Mouse (Mus musculus): Measurements from ENCODE around the gene Trappc3. TPM values are rescaled to one million over a fixed set of nuclear protein-coding genes. Genes with fewer than 3 reads are reported as not detected.
A peak's percentile ranks its signal among the peaks of the same experiment; 100 is the strongest.

Gene Trappc3
- total RNA-seq, 2 experiments from 2014 or later, result 73.1 to 74.8 TPM

GRCm38 (mm10) chr4:126278961-126279360 lies 16.8 kb downstream of the Trappc3 start:
- no peak for DNase-seq

- DNase-seq, result no peak
These were observed 19.6 kb downstream of the Trappc3 start for GRCm38 (mm10) chr4:126281706-126282105.

GRCm38 (mm10) chr4:126283582-126283981 lies 21.5 kb downstream of the Trappc3 start:
- no peak for DNase-seq

GRCm38 (mm10) chr4:126286492-126286891 lies 24.4 kb downstream of the Trappc3 start, which contains the start of gene Col8a2:
Gene Col8a2 (plus strand): TSS chr4:126286793.
- DNase-seq, result peak; percentile 51

- no peak for DNase-seq
These were observed 25.3 kb downstream of the Trappc3 start for GRCm38 (mm10) chr4:126287302-126287995.

- DNase-seq, result no peak
These were observed 26.1 kb downstream of the Trappc3 start for GRCm38 (mm10) chr4:126288085-126288666.

GRCm38 (mm10) chr4:126290314-126290713 lies 28.2 kb downstream of the Trappc3 start:
- DNase-seq, result no peak

- no peak for DNase-seq
These were observed 29.1 kb downstream of the Trappc3 start for GRCm38 (mm10) chr4:126291196-126291595.

GRCm38 (mm10) chr4:126295152-126295551 lies 33.0 kb downstream of the Trappc3 start:
- no peak for DNase-seq

GRCm38 (mm10) chr4:126295937-126296336 lies 33.8 kb downstream of the Trappc3 start:
- DNase-seq, result no peak

GRCm38 (mm10) chr4:126296617-126297101 lies 34.5 kb downstream of the Trappc3 start:
- DNase-seq, result peak; percentile 86

GRCm38 (mm10) chr4:126300916-126301583 lies 38.9 kb downstream of the Trappc3 start:
- peak; percentile 29 for DNase-seq

GRCm38 (mm10) chr4:126301584-126302309 lies 39.6 kb downstream of the Trappc3 start:
- no peak for DNase-seq

GRCm38 (mm10) chr4:126303877-126304276 lies 41.8 kb downstream of the Trappc3 start:
- DNase-seq, result no peak

- DNase-seq, result no peak
These were observed 43.3 kb downstream of the Trappc3 start for GRCm38 (mm10) chr4:126305428-126305827.

GRCm38 (mm10) chr4:126306058-126306457 lies 43.9 kb downstream of the Trappc3 start:
- DNase-seq, result no peak

- DNase-seq, result no peak
These were observed 44.7 kb downstream of the Trappc3 start for GRCm38 (mm10) chr4:126306827-126307226.

- DNase-seq, result no peak
These were observed 47.2 kb downstream of the Trappc3 start for GRCm38 (mm10) chr4:126309211-126309921.

GRCm38 (mm10) chr4:126309922-126310309 lies 47.8 kb downstream of the Trappc3 start:
- DNase-seq, result peak; percentile 92

- no peak for DNase-seq
These were observed 48.2 kb downstream of the Trappc3 start for GRCm38 (mm10) chr4:126310344-126310743.

GRCm38 (mm10) chr4:126311566-126312200 lies 49.6 kb downstream of the Trappc3 start:
- DNase-seq, result no peak

All from adrenal gland, postnatal 10 days (tissue).